Mouse (Mus musculus): ENCODE results near the gene Nlgn1.

DNA sequence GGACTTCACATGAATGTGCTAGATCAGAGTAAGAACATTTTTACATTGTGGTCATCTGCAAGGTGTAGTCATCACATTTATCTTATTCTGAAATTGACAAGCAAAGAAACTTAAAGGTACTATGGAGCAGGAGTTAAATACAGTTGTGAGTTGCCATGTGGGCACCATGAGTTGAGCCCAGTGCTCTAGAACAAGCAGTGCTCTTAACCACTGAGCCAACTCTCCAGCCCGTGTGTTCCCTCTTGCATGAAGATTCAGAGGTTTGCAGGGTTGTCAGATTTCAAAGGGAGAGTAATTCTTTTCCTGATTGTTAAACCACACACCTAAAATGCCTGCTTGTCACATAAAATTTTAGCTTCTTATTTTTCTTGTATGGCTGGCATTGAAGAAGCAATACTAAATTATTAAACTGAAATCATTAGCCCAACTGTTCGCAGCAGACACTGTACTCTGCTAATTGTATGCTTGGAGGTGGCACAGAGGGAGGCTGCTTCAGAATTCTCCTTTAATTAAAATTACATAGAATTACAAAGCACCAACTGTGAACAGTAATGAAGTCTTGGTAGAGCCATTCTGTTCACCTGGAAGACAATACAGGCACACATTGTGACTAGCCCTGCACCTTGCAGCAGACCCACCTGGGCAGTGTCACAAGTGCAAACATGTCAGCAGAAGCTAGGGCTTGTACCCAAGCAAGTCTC is 417.7 kb downstream of the Nlgn1 start:
- TF ChIP-seq EP300 (IDR thresholded peaks at IDR 0.05; ENCODE audit: low read depth) (no peak), CTCF (IDR thresholded peaks at IDR 0.05; ENCODE audit: low read depth) (no peak)
